Mouse (Mus musculus): ENCODE measurements around the gene Defa21.
"Not testable (repeated sequence)": the region's sequence is repeated elsewhere in the genome, so short reads cannot be mapped to it uniquely, and the experiment has no call there.

Gene Defa21

GRCm38 (mm10) chr8:21025245-21025644 lies at the start of gene Defa21:
Gene Defa21, plus strand, starts transcription at chr8:21025545.
- not testable (repeated sequence) for DNase-seq (ENCODE audit: low spot score in 2 of 2)

GRCm38 (mm10) chr8:20979846-20980245 lies 45.5 kb upstream of the Defa21 start:
- DNase-seq (ENCODE audit: low spot score in 2 of 2), result no peak

- not testable (repeated sequence) for DNase-seq (ENCODE audit: low spot score in 2 of 2)
Measured at GRCm38 (mm10) chr8:20994042-20994441, 31.3 kb upstream of the Defa21 start.

- no peak for DNase-seq (ENCODE audit: low spot score in 2 of 2)
Measured at GRCm38 (mm10) chr8:20996776-20997175, 28.6 kb upstream of the Defa21 start.

GRCm38 (mm10) chr8:20997291-20997690 lies 28.1 kb upstream of the Defa21 start:
- no peak for DNase-seq (ENCODE audit: low spot score in 2 of 2)

- DNase-seq (ENCODE audit: low spot score in 2 of 2), result peak in 1 of 2 experiments; percentile 4
Measured at GRCm38 (mm10) chr8:21001171-21001570, 24.2 kb upstream of the Defa21 start.

- no peak for DNase-seq (ENCODE audit: low spot score in 2 of 2)
Measured at GRCm38 (mm10) chr8:21006801-21007200, 18.5 kb upstream of the Defa21 start.

GRCm38 (mm10) chr8:21008578-21008977 lies 16.8 kb upstream of the Defa21 start:
- DNase-seq (ENCODE audit: low spot score in 2 of 2), result peak in 1 of 2 experiments; percentile 22

- not testable (repeated sequence) for DNase-seq (ENCODE audit: low spot score in 2 of 2)
Measured at GRCm38 (mm10) chr8:21010548-21010947, 14.8 kb upstream of the Defa21 start.

GRCm38 (mm10) chr8:21054747-21055146 lies 29.4 kb downstream of the Defa21 start, which contains the start of gene Defa23:
Gene Defa23, plus strand, starts transcription at chr8:21055047.
- not testable (repeated sequence) for DNase-seq (ENCODE audit: low spot score in 2 of 2)

GRCm38 (mm10) chr8:21064738-21065137 lies 39.4 kb downstream of the Defa21 start, which contains the start of gene Defa35:
Gene Defa35, plus strand, starts transcription at chr8:21065038.
- not testable (repeated sequence) for DNase-seq (ENCODE audit: low spot score in 2 of 2)

Data from right cerebral cortex, adult 2 months (tissue).